Mouse (Mus musculus): ENCODE data around the gene Actrt3.
A peak's percentile ranks its signal among the peaks of the same experiment; 100 is the strongest.

DNA sequence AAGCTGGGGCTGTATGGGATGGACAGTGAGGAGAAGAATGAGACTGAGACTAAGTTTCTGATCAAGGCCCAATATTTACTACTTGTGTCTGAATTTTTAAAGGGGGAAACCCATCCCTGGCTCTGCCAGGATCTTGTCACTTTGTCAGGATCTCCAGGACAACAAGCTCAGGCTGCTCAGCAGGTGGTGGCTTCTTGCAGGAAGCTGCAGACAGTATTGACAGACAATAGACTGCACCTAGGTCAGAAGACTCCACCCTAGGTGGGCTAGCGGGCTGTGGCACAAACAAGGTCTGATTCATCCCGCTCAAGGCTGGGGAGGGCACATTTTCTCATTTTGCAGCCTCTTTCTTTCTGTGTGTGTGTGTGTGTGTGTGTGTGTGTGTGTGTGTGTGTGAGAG is 26.2 kb downstream of the Actrt3 start:
- no peak for TF ChIP-seq CTCF (IDR thresholded peaks at IDR 0.05; ENCODE audit: low read depth, low read length)
- peak; percentile 87 for TF ChIP-seq EP300 (IDR thresholded peaks at IDR 0.05; ENCODE audit: insufficient read depth, low read depth, low read length)
- no peak for TF ChIP-seq POLR2A (IDR thresholded peaks at IDR 0.05; ENCODE audit: insufficient read depth, low read length)
